Mouse (Mus musculus) adrenal gland, postnatal 4 days (tissue): ENCODE measurements around the gene Pou3f1. TPM values are rescaled to one million over a fixed set of nuclear protein-coding genes. Genes with fewer than 3 reads are reported as not detected.
A peak's percentile ranks its signal among the peaks of the same experiment; 100 is the strongest.
"Not testable (repeated sequence)": the region's sequence is repeated elsewhere in the genome, so short reads cannot be mapped to it uniquely, and the experiment has no call there.

Experiments used
- DNase-seq, 2 experiments: peaks; one replicate each; pipeline ENCODE4 v3.0.0; 2021 to 2022; ENCODE audit warnings: low spot score in 2 of 2, mixed read lengths in 2 of 2
- total RNA-seq, 2 experiments: library from RNA; stranded (reverse); gene quantifications; 2 replicates each; pipeline ENCODE4 v1.2.3; 2021

Pou3f1 gene
- total RNA-seq, 2 experiments from 2014 or later, result 0.23 to 0.34 TPM

GRCm38 (mm10) chr4:124685897-124686402 is 29.3 kb downstream of the Pou3f1 start:
- DNase-seq, result no peak

GRCm38 (mm10) chr4:124691455-124691854 is 34.8 kb downstream of the Pou3f1 start:
- no peak for DNase-seq

- no peak for DNase-seq
Measured at GRCm38 (mm10) chr4:124692416-124692861, 35.8 kb downstream of the Pou3f1 start.

- peak in 1 of 2 experiments; percentile 65 for DNase-seq
Measured at GRCm38 (mm10) chr4:124693135-124693894, 36.7 kb downstream of the Pou3f1 start, which contains the start of gene Utp11. Gene Utp11, minus strand, starts transcription at chr4:124693600.

GRCm38 (mm10) chr4:124694572-124694971 is 38.0 kb downstream of the Pou3f1 start:
- DNase-seq, result no peak

- no peak for DNase-seq
Measured at GRCm38 (mm10) chr4:124695786-124696516, 39.3 kb downstream of the Pou3f1 start.

- no peak for DNase-seq
Measured at GRCm38 (mm10) chr4:124699791-124700190, 43.2 kb downstream of the Pou3f1 start.

GRCm38 (mm10) chr4:124700248-124700971 is 43.8 kb downstream of the Pou3f1 start, which contains the start of gene Fhl3:
Gene Fhl3, plus strand, starts transcription at chr4:124700701.
- DNase-seq, result no peak

- DNase-seq, result no peak
Measured at GRCm38 (mm10) chr4:124701052-124701845, 44.6 kb downstream of the Pou3f1 start.

- no peak for DNase-seq
Measured at GRCm38 (mm10) chr4:124701916-124702315, 45.3 kb downstream of the Pou3f1 start.

- no peak for DNase-seq
Measured at GRCm38 (mm10) chr4:124703406-124703805, 46.8 kb downstream of the Pou3f1 start.

GRCm38 (mm10) chr4:124703881-124704796 is 47.5 kb downstream of the Pou3f1 start:
- DNase-seq, result no peak

- DNase-seq, result no peak
Measured at GRCm38 (mm10) chr4:124704797-124705474, 48.3 kb downstream of the Pou3f1 start.

GRCm38 (mm10) chr4:124705661-124706269 is 49.2 kb downstream of the Pou3f1 start:
- no peak for DNase-seq

GRCm38 (mm10) chr4:124707381-124708199 is 51.0 kb downstream of the Pou3f1 start:
- DNase-seq, result not testable (repeated sequence)

GRCm38 (mm10) chr4:124708200-124708517 is 51.6 kb downstream of the Pou3f1 start:
- DNase-seq, result not testable (repeated sequence)
